Mouse (Mus musculus) spleen, adult 2 months (tissue): ENCODE measurements around the gene Fam8a1. TPM values are rescaled to one million over a fixed set of nuclear protein-coding genes. Genes with fewer than 3 reads are reported as not detected.
A peak's percentile ranks its signal among the peaks of the same experiment; 100 is the strongest.

Experiments
- DNase-seq, 2 experiments: peaks; one replicate each; pipeline versions ENCODE4 v3.0.0 to v3.0.0-alpha.2; 2012 to 2021; ENCODE audit warnings: low spot score in 2 of 2, low read depth in 1 of 2
- H3K27ac ChIP-seq: fragments of 200-500 bp; 2 replicates; pipeline ENCODE4 v1.5.1; 2012; ENCODE audit warnings: low read length, inconsistent platforms; ENCODE audit not compliant: insufficient read depth
- H3K27me3 ChIP-seq: fragments of 200-500 bp; 2 replicates; pipeline ENCODE4 v1.6.1; 2012; ENCODE audit warnings: mild to moderate bottlenecking, moderate library complexity, low read length, inconsistent platforms; ENCODE audit not compliant: control insufficient read depth, insufficient read depth
- H3K36me3 ChIP-seq: fragments of 200-500 bp; 2 replicates; pipeline ENCODE4 v1.6.1; 2012; ENCODE audit warnings: mild to moderate bottlenecking, low read length, inconsistent platforms; ENCODE audit not compliant: control insufficient read depth, insufficient read depth
- H3K4me1 ChIP-seq: fragments of 200-500 bp; 2 replicates; pipeline ENCODE4 v1.6.1; 2011; ENCODE audit warnings: inconsistent platforms; ENCODE audit not compliant: control insufficient read depth, insufficient read depth, insufficient read length
- H3K4me3 ChIP-seq: fragments of 200-500 bp; 2 replicates; pipeline ENCODE4 v1.5.1; 2011; ENCODE audit warnings: mild to moderate bottlenecking, inconsistent platforms; ENCODE audit not compliant: insufficient read depth, insufficient read length; ENCODE audit errors: extremely low read depth
- CTCF ChIP-seq: fragments of 200-500 bp; IDR thresholded peaks from 2 replicates; pipeline ENCODE4 v1.5.1; 2011; ENCODE audit warnings: mild to moderate bottlenecking, inconsistent platforms; ENCODE audit not compliant: insufficient read depth, insufficient read length, insufficient replicate concordance; ENCODE audit errors: extremely low read depth
- POLR2A ChIP-seq: fragments of 200-500 bp; IDR thresholded peaks from 2 replicates; pipeline ENCODE4 v1.6.1; 2011; ENCODE audit warnings: low read depth, low read length, inconsistent platforms
- WGBS: fragments of 180-500 bp; shearing (Covaris S2); methylation state at CpG from one replicate; pipeline ENCODE4 v1.1.7; 2018; 5-methylcytosine and 5-hydroxymethylcytosine counted together
- polyA plus RNA-seq: library from polyadenylated mRNA; depleted of rRNA; stranded (reverse); fragments of >200 nt; gene quantifications from 2 replicates; pipeline ENCODE4 v1.2.3, GENCODE M21; 2012

Gene Fam8a1
- polyA plus RNA-seq, 1 experiment: 5.5 TPM

- Histone ChIP-seq H3K36me3 (no peaks in the 10 kb centered on the region), H3K4me1 (no peaks in the 10 kb centered on the region), H3K27me3 (no peaks in the 10 kb centered on the region), H3K27ac (no peak overlapping the region), H3K4me3 (no peak overlapping the region)
- 41% methylated on average over 7 of the region's 7 CpGs for WGBS
- no peak for DNase-seq
- TF ChIP-seq CTCF: no peak
- TF ChIP-seq POLR2A: no peak
These were observed 17.5 kb upstream of the Fam8a1 start for GRCm38 (mm10) chr13:46651853-46652252.

DNA sequence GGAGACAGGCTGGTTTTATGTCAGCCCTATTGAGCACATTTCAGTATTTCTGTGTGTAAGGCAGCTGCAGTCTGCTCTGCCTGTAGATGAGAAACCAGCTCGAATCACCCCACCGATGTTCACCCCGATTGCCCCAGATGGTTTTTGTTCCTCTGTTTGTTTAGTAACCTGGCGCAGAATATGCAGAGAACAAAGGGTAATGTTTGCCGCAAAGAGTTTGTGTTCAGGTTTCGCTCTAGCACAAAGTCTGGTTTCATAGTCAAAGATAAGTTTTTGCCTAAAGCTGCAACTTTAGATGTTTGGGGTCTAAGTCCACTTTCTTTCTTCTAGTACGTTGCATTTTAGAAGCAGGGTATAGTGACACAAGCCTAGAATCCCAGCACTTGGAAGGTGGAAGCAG, 16.7 kb upstream of the Fam8a1 start:
- Histone ChIP-seq H3K4me3 (no peak overlapping the region), H3K27ac (no peak overlapping the region), H3K36me3 (no peaks in the 10 kb centered on the region), H3K27me3 (no peaks in the 10 kb centered on the region), H3K4me1 (no peaks in the 10 kb centered on the region)
- WGBS: 85% methylated on average over 7 of the region's 7 CpGs
- TF ChIP-seq CTCF (no peak), POLR2A (no peak)
- no peak for DNase-seq

DNA sequence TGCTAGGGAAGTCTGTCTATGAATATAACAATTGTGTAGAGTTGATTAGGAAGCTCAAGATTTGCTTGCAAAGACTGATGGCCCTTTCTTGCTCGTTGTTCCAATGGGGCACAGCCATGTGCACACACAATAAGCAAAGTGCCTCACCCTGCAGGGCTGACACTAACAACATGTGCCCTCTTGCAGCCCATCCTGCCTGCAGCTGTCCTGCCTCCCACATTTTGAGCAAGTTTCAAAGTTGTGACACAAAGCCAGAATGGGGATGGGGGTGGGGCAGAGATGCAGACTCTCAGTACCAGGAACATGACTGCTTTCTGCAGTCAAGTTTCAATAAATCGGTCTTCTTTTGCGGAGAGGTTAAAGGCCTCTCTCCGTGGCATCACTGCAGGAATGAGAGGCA, 15.7 kb upstream of the Fam8a1 start:
- H3K4me3 ChIP-seq: no peak overlapping the region
- no peaks in the 10 kb centered on the region for H3K36me3 ChIP-seq
- 90% methylated on average over 4 of the region's 4 CpGs for WGBS
- H3K4me1 ChIP-seq: no peaks in the 10 kb centered on the region
- H3K27me3 ChIP-seq: no peaks in the 10 kb centered on the region
- no peak overlapping the region for H3K27ac ChIP-seq
- DNase-seq: no peak
- TF ChIP-seq POLR2A (no peak), CTCF (no peak)

DNA sequence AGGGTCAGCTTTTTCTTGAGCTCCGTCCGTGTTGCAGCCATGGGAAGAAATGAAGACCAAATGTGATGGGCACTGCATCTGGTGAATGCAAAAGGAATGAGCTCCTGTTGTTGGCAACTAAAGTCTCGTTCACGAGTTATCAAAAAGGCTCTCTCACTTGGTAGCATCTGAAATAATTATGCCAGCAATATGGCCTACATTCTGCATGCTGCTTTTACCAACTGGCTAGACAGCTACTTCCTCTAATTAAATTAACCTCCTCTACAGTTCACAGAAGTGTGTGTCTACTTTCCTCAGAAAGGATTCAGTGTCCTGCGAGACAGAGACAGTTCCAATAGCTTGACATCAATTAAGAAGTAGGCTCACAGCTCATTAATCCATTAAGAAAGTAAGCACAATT, 14.8 kb upstream of the Fam8a1 start:
- Histone ChIP-seq H3K4me1 (no peaks in the 10 kb centered on the region), H3K36me3 (no peaks in the 10 kb centered on the region), H3K27ac (no peak overlapping the region), H3K4me3 (no peak overlapping the region), H3K27me3 (no peaks in the 10 kb centered on the region)
- no peak for DNase-seq
- TF ChIP-seq POLR2A (no peak), CTCF (no peak)
- WGBS: 86% methylated on average over 5 of the region's 5 CpGs

GRCm38 (mm10) chr13:46659211-46659610, 10.1 kb upstream of the Fam8a1 start:
- Histone ChIP-seq H3K27me3 (no peaks in the 10 kb centered on the region), H3K36me3 (no peaks in the 10 kb centered on the region), H3K27ac (no peak overlapping the region), H3K4me3 (no peak overlapping the region), H3K4me1 (no peaks in the 10 kb centered on the region)
- DNase-seq: no peak
- TF ChIP-seq CTCF (no peak), POLR2A (no peak)
- WGBS: 92% methylated on average over 5 of the region's 5 CpGs

GRCm38 (mm10) chr13:46663461-46663964, 5.8 kb upstream of the Fam8a1 start:
- H3K4me3 ChIP-seq: no peak overlapping the region
- H3K4me1 ChIP-seq: no peaks in the 10 kb centered on the region
- WGBS: 50% methylated on average over 4 of the region's 4 CpGs
- peak in 1 of 2 experiments; percentile 22 for DNase-seq
- TF ChIP-seq POLR2A (no peak), CTCF (peak; percentile 35; the same call in 1 of the 2 replicates)
- H3K27ac ChIP-seq: no peak overlapping the region
- H3K36me3 ChIP-seq: no peaks in the 10 kb centered on the region
- no peaks in the 10 kb centered on the region for H3K27me3 ChIP-seq

DNA sequence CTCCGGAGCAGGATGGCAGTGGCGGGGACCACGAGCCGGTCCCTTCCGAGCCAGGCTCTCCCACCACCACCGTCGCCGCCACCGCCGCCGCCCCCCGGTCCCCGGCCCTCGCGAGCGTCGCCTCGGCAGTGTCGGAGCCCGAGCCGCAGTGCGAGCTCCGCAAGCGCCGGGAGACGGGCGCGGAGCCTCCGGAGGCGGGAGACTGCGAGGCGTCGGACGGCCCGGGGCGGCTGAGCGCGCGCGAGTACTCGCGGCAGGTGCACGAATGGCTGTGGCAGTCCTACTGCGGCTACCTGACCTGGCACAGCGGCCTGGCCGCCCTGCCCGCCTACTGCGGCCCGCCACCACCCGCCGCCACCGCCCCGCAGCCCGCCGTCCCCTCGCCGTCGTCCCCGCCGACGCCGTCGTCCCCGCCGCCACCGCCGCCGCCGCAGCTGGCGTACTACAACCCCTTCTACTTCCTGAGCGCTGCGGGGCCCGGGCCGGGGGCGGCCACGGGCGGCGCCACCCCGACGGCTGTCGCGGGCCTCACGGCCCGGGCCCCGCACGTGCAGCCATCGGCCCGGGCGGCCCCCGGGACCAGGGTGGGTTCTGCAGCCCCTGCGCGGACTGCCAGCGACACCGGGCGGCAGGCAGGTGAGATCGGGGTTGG, 424 bp downstream of the Fam8a1 start:
- under 1% methylated on average over 69 of the region's 96 CpGs for WGBS
- Histone ChIP-seq H3K27ac (peak overlapping the region; percentile 49; the same call in 1 of the 2 replicates), H3K4me1 (peaks cover 2% of the 10 kb centered on the region), H3K4me3 (peak overlapping the region; percentile 64), H3K27me3 (no peaks in the 10 kb centered on the region), H3K36me3 (peaks cover 4% of the 10 kb centered on the region; the same call in 1 of the 2 replicates)
- TF ChIP-seq POLR2A: no peak
- no peak for TF ChIP-seq CTCF
- peak in 1 of 2 experiments; percentile 27 for DNase-seq
